ENCODE assay signal across 7 mouse cellular contexts in genomic region chr1:34485461-34486188, GRCm38 (mm10). TPM values are rescaled to one million over a fixed set of nuclear protein-coding genes. Genes with fewer than 3 reads are reported as not detected.
A peak's percentile ranks its signal among the peaks of the same experiment; 100 is the strongest.
DNase-seq lines count a peak whose midpoint lies in the region; ATAC-seq and TF ChIP-seq lines count a peak whose summit lies in the region.

No protein-coding gene starts in this region.

- no peaks in the 10 kb centered on the region for H3K27me3 ChIP-seq in G1E (ENCODE audit: insufficient read depth, low read length)
- no peaks in the 10 kb centered on the region for H3K27me3 ChIP-seq in forebrain, embryonic 14.5 days (replicated peaks; ENCODE audit: control insufficient read depth, insufficient read depth, low read length)
- H3K27me3 ChIP-seq in intestine, embryonic 14.5 days (replicated peaks; ENCODE audit: control insufficient read depth, insufficient read depth, low read length): peaks cover 5% of the 10 kb centered on the region; the same call in 1 of the 2 replicates
- no peaks in the 10 kb centered on the region for H3K27me3 ChIP-seq in megakaryocyte, embryonic 14.5 days (replicated peaks)

- no peak for TF ChIP-seq CTCF in G1E (IDR thresholded peaks at IDR 0.05; ENCODE audit: low read depth, low read length)

- H3K9me3 ChIP-seq in G1E (replicated peaks): no peaks in the 10 kb centered on the region
- no peaks in the 10 kb centered on the region for H3K9me3 ChIP-seq in forebrain, embryonic 14.5 days (replicated peaks; ENCODE audit: control insufficient read depth, low read length)
- no peaks in the 10 kb centered on the region for H3K9me3 ChIP-seq in intestine, embryonic 14.5 days (ENCODE audit: control insufficient read depth, low read length)
- H3K9me3 ChIP-seq in megakaryocyte, embryonic 14.5 days: no peaks in the 10 kb centered on the region

- peak overlapping the region; percentile 50; the same call in 1 of the 2 replicates for H3K4me3 ChIP-seq in G1E (ENCODE audit: low read depth, low read length)
- peak overlapping the region; percentile 14 for H3K4me3 ChIP-seq in forebrain, embryonic 14.5 days (ENCODE audit: low read depth, low read length)
- H3K4me3 ChIP-seq in intestine, embryonic 14.5 days (ENCODE audit: low read depth, low read length): peak overlapping the region; percentile 28
- H3K4me3 ChIP-seq in megakaryocyte, embryonic 14.5 days (replicated peaks): peak overlapping the region; percentile 19

- peak overlapping the region; percentile 47 for H3K4me2 ChIP-seq in forebrain, embryonic 14.5 days (ENCODE audit: low read length)
- H3K4me2 ChIP-seq in intestine, embryonic 14.5 days (ENCODE audit: low read length): peak overlapping the region; percentile 47

- ATAC-seq in G1E (ENCODE audit: extremely low read depth, insufficient number of reproducible peaks, low FRiP score, poor library complexity, severe bottlenecking): no peak
- ATAC-seq in cerebellum, adult (ENCODE audit: insufficient number of reproducible peaks, low FRiP score, low TSS enrichment): peak; percentile 93
- ATAC-seq in forebrain, embryonic 14.5 days: peak; percentile 23; the same call in 1 of the 2 replicates
- ATAC-seq in intestine, embryonic 14.5 days (replicated peaks; ENCODE audit: low FRiP score, low TSS enrichment, low read depth): no peak

- intact Hi-C loops in left cerebral cortex, postnatal 14 days (cut with DNase I): no loop called here

- peaks cover 46% of the 10 kb centered on the region for H3K4me1 ChIP-seq in G1E (ENCODE audit: insufficient read depth, low read depth, low read length)
- peaks cover 3% of the 10 kb centered on the region; the same call in 1 of the 2 replicates for H3K4me1 ChIP-seq in forebrain, embryonic 14.5 days (ENCODE audit: control insufficient read depth, insufficient read depth, low read length)
- no peaks in the 10 kb centered on the region; the same call in 1 of the 2 replicates for H3K4me1 ChIP-seq in intestine, embryonic 14.5 days (replicated peaks; ENCODE audit: control insufficient read depth, insufficient read depth, low read length)
- peaks cover 53% of the 10 kb centered on the region for H3K4me1 ChIP-seq in megakaryocyte, embryonic 14.5 days

- H3K9ac ChIP-seq in forebrain, embryonic 14.5 days (ENCODE audit: low read length): peak overlapping the region; percentile 17; the same call in 1 of the 2 replicates
- no peak overlapping the region for H3K9ac ChIP-seq in intestine, embryonic 14.5 days (ENCODE audit: low read length)

- no peaks in the 10 kb centered on the region for H3K36me3 ChIP-seq in G1E (replicated peaks)
- H3K36me3 ChIP-seq in forebrain, embryonic 14.5 days (ENCODE audit: control insufficient read depth, insufficient read depth, low read length): no peaks in the 10 kb centered on the region
- H3K36me3 ChIP-seq in intestine, embryonic 14.5 days (ENCODE audit: control insufficient read depth, insufficient read depth, low read length): no peaks in the 10 kb centered on the region
- H3K36me3 ChIP-seq in megakaryocyte, embryonic 14.5 days (replicated peaks; ENCODE audit: low read length): peaks cover 22% of the 10 kb centered on the region

- WGBS in forebrain, embryonic 14.5 days: 12% methylated on average over 25 of the region's 25 CpGs
- 7% methylated on average over 25 of the region's 25 CpGs for WGBS in intestine, embryonic 14.5 days

- no peak for DNase-seq in G1E (ENCODE audit: low spot score)
- peak; percentile 56 for DNase-seq in forebrain, embryonic 14.5 days (ENCODE audit: low spot score)
- DNase-seq in intestine, embryonic 14.5 days (ENCODE audit: low spot score): peak; percentile 65
- peak; percentile 65 to 70 for DNase-seq in left cerebral cortex, postnatal 14 days (ENCODE audit: low spot score in 2 of 2)
- peak; percentile 23 to 43 for DNase-seq in right cerebral cortex, postnatal 36 days (ENCODE audit: low spot score in 2 of 2)

- no peak overlapping the region for H3K27ac ChIP-seq in forebrain, embryonic 14.5 days (ENCODE audit: low read depth, low read length)
- H3K27ac ChIP-seq in intestine, embryonic 14.5 days (ENCODE audit: low read depth): no peak overlapping the region

RNA-seq across cellular contexts. Expression of gene Prss39, which starts 12.6 kb away (rescaled TPM):
- not detected in 2 replicates for total RNA-seq in G1E (2014; fragmentation: Nextera tagmentation)
- 0.22 TPM in 1 of 2 replicates, not detected in the other for total RNA-seq in G1E (2017)
- not detected in 2 replicates for polyA plus RNA-seq in G1E (2012)
- not detected in 2 replicates for polyA plus RNA-seq in forebrain, embryonic 14.5 days (2014; fragmentation: Nextera tagmentation; extraction: Ambion mirVana)
- polyA plus RNA-seq in intestine, embryonic 14.5 days (2014; fragmentation: Nextera tagmentation; extraction: Ambion mirVana): not detected in 2 replicates
- total RNA-seq in left cerebral cortex, postnatal 14 days (2021): not detected
- polyA plus RNA-seq in megakaryocyte, embryonic 14.5 days (2012; ENCODE audit: insufficient read depth, low replicate concordance): 0.17 TPM in 1 of 2 replicates, not detected in the other

RNA-seq across cellular contexts. Expression of gene Ptpn18, which starts 26.1 kb away (rescaled TPM):
- total RNA-seq in G1E (2014; fragmentation: Nextera tagmentation) (47.9 and 57.9 TPM in 2 replicates), G1E (2017) (104 and 190 TPM in 2 replicates)
- polyA plus RNA-seq in G1E (2012): 117 and 173 TPM in 2 replicates
- 7.1 TPM in 2 replicates for polyA plus RNA-seq in forebrain, embryonic 14.5 days (2014; fragmentation: Nextera tagmentation; extraction: Ambion mirVana)
- polyA plus RNA-seq in intestine, embryonic 14.5 days (2014; fragmentation: Nextera tagmentation; extraction: Ambion mirVana): 19.3 and 22.1 TPM in 2 replicates
- total RNA-seq in left cerebral cortex, postnatal 14 days (2021): 1 to 10 TPM; 2.5 to 4.7 TPM
- polyA plus RNA-seq in megakaryocyte, embryonic 14.5 days (2012; ENCODE audit: insufficient read depth, low replicate concordance): 398 and 732 TPM in 2 replicates

RNA-seq across cellular contexts. Expression of gene Imp4, which starts 46.0 kb away (rescaled TPM):
- total RNA-seq in G1E (2014; fragmentation: Nextera tagmentation): 121 and 129 TPM in 2 replicates
- 35.5 and 36.5 TPM in 2 replicates for total RNA-seq in G1E (2017)
- 50.4 and 71.2 TPM in 2 replicates for polyA plus RNA-seq in G1E (2012)
- polyA plus RNA-seq in forebrain, embryonic 14.5 days (2014; fragmentation: Nextera tagmentation; extraction: Ambion mirVana): 68.5 and 69.1 TPM in 2 replicates
- 120 and 126 TPM in 2 replicates for polyA plus RNA-seq in intestine, embryonic 14.5 days (2014; fragmentation: Nextera tagmentation; extraction: Ambion mirVana)
- 10 to 100 TPM; 31.5 to 32.4 TPM for total RNA-seq in left cerebral cortex, postnatal 14 days (2021)
- polyA plus RNA-seq in megakaryocyte, embryonic 14.5 days (2012; ENCODE audit: insufficient read depth, low replicate concordance): 11.7 and 61.2 TPM in 2 replicates

RNA-seq across cellular contexts. Expression of gene Ccdc115, which starts 46.2 kb away (rescaled TPM):
- total RNA-seq in G1E (2014; fragmentation: Nextera tagmentation) (97.1 and 135 TPM in 2 replicates), G1E (2017) (146 TPM in 2 replicates)
- 60.5 and 74.6 TPM in 2 replicates for polyA plus RNA-seq in G1E (2012)
- polyA plus RNA-seq in forebrain, embryonic 14.5 days (2014; fragmentation: Nextera tagmentation; extraction: Ambion mirVana): 69.8 and 70.3 TPM in 2 replicates
- 59.6 and 60.0 TPM in 2 replicates for polyA plus RNA-seq in intestine, embryonic 14.5 days (2014; fragmentation: Nextera tagmentation; extraction: Ambion mirVana)
- total RNA-seq in left cerebral cortex, postnatal 14 days (2021): 10 to 100 TPM; 16.7 to 18.7 TPM
- polyA plus RNA-seq in megakaryocyte, embryonic 14.5 days (2012; ENCODE audit: insufficient read depth, low replicate concordance): 10.1 and 36.5 TPM in 2 replicates

RNA-seq across cellular contexts. Expression of gene Cfc1, which starts 49.8 kb away (rescaled TPM):
- total RNA-seq in G1E (2014; fragmentation: Nextera tagmentation): not detected in 2 replicates
- total RNA-seq in G1E (2017): 0.11 and 0.12 TPM in 2 replicates
- polyA plus RNA-seq in G1E (2012): not detected in 2 replicates
- 0.17 TPM in 1 of 2 replicates, not detected in the other for polyA plus RNA-seq in forebrain, embryonic 14.5 days (2014; fragmentation: Nextera tagmentation; extraction: Ambion mirVana)
- 0.23 TPM in 2 replicates for polyA plus RNA-seq in intestine, embryonic 14.5 days (2014; fragmentation: Nextera tagmentation; extraction: Ambion mirVana)
- total RNA-seq in left cerebral cortex, postnatal 14 days (2021): not detected
- polyA plus RNA-seq in megakaryocyte, embryonic 14.5 days (2012; ENCODE audit: insufficient read depth, low replicate concordance): not detected in 2 replicates

Comparison
In these comparisons a context has a peak if more than half of its experiments do, and no peak if none do; other contexts are left out.
1. ATAC-seq: peak in cerebellum, adult (single experiment) and forebrain, embryonic 14.5 days (single experiment); none in G1E (single experiment) and intestine, embryonic 14.5 days (single experiment).
2. Peak in every context shown above with its lines, with median percentiles within 50 percentile points of each other: H3K4me3 ChIP-seq.